Mouse (Mus musculus) liver, adult 2 months (tissue): ENCODE results near the gene Hoxa4. TPM values are rescaled to one million over a fixed set of nuclear protein-coding genes. Genes with fewer than 3 reads are reported as not detected.

Experiments
- DNase-seq: peaks from one replicate; pipeline ENCODE4 v3.0.0-alpha.2; 2011; ENCODE audit warnings: low read depth, low spot score; ENCODE audit errors: extremely low read depth
- H3K27ac ChIP-seq: fragments of 200-500 bp; replicated peaks from 2 replicates; pipeline ENCODE4 v1.5.1; 2012; ENCODE audit warnings: low read depth, mild to moderate bottlenecking, control low read depth, inconsistent platforms, low read length; ENCODE audit not compliant: insufficient read depth
- H3K27me3 ChIP-seq: fragments of 200-500 bp; 2 replicates; pipeline ENCODE4 v1.6.1; 2012; ENCODE audit warnings: mild to moderate bottlenecking, moderate library complexity, low read length, inconsistent platforms; ENCODE audit not compliant: control insufficient read depth, insufficient read depth
- H3K36me3 ChIP-seq: fragments of 200-500 bp; 2 replicates; pipeline ENCODE4 v1.6.1; 2012; ENCODE audit warnings: low read length, inconsistent platforms; ENCODE audit not compliant: control insufficient read depth, insufficient read depth
- H3K4me1 ChIP-seq: fragments of 200-500 bp; 2 replicates; pipeline ENCODE4 v1.6.1; 2011; ENCODE audit warnings: low read length; ENCODE audit not compliant: control insufficient read depth, insufficient read depth
- H3K4me3 ChIP-seq: fragments of 200-500 bp; 2 replicates; pipeline ENCODE4 v1.5.1; 2011; ENCODE audit warnings: low read depth, mild to moderate bottlenecking, control low read depth, low read length, moderate library complexity; ENCODE audit not compliant: insufficient read depth
- H3K79me2 ChIP-seq: fragments of 200-500 bp; 2 replicates; pipeline ENCODE4 v1.6.1; 2012; ENCODE audit warnings: inconsistent platforms, mild to moderate bottlenecking, low read length, moderate library complexity; ENCODE audit not compliant: control insufficient read depth, insufficient read depth
- H3K9ac ChIP-seq: fragments of 200-500 bp; 2 replicates; pipeline ENCODE4 v1.6.1; 2012; ENCODE audit warnings: low read depth, mild to moderate bottlenecking, control low read depth, inconsistent platforms, low read length
- CTCF ChIP-seq: fragments of 200-500 bp; IDR thresholded peaks from 2 replicates; pipeline ENCODE4 v1.5.1; 2011; ENCODE audit warnings: low read depth, low read length, control low read depth
- POLR2A ChIP-seq: fragments of 200-500 bp; IDR thresholded peaks from 2 replicates; pipeline ENCODE4 v1.6.1; 2011; ENCODE audit warnings: low read length, control low read depth; ENCODE audit not compliant: insufficient read depth; ENCODE audit errors: extremely low read depth
- whole genome bisulfite sequencing: fragments of 180-500 bp; shearing (Covaris S2); methylation state at CpG from one replicate; pipeline ENCODE4 v1.1.7; 2018; 5-methylcytosine and 5-hydroxymethylcytosine counted together
- polyA plus RNA-seq: library from polyadenylated mRNA; depleted of rRNA; stranded (reverse); fragments of >200 nt; gene quantifications from 2 replicates; pipeline ENCODE4 v1.2.3, GENCODE M21; 2012
- total RNA-seq: library from RNA; depleted of rRNA; stranded (reverse); fragments of >200 nt; gene quantifications from 2 replicates; pipeline ENCODE4 v1.2.3, GENCODE M21; 2014

Gene Hoxa4
- total and polyA plus RNA-seq, 2 experiments: 0.23 to 0.28 TPM

DNA sequence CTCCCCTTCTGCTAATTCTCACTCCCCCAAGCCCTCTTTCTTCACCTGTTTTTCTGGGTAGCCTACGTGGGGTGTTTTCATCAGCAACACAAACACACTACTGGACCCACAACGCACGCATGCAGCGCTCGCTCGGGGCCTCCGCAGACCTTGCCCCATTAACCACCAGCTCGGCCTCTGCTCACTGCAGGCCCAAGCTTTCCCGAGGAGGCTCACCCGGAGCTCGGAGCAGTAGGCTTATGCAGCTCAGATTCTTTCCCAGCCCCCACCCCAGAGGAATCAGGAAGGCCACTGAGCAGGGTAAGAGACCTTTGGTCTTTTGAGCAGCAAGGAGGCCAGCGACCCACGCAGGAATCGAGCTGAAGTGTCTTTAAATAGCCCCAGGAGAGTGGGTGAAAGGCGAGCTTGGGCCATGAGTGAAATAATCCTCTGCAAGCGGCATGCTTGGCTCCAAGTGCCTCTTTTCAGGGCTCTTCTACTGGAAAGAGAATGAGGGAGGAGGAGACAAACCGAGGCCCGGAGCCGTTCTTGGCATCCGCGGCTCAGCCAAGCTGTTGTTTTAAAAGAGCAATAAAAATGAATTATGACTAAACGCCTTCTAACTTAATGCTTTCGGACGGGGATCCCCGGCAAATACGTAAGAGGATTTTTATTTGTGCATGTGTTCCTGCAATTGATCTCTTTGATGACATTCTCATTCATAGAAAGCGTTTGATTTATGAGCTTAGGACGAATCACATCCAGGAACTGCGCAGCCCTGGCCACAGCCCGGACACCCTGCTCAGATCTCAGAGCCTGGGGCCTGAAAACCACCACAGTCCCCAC lies 30.8 kb downstream of the Hoxa4 start:
- H3K9ac ChIP-seq: peak overlapping the region; percentile 16
- no peaks in the 10 kb centered on the region for H3K4me1 ChIP-seq
- TF ChIP-seq POLR2A (no peak), CTCF (no peak)
- peak overlapping the region; percentile 40; the same call in 1 of the 2 replicates for H3K4me3 ChIP-seq
- H3K27me3 ChIP-seq: peaks cover 30% of the 10 kb centered on the region; the same call in 1 of the 2 replicates
- 5% methylated on average over 30 of the region's 30 CpGs for WGBS
- no peak for DNase-seq
- H3K27ac ChIP-seq: peak overlapping the region; percentile 57
- no peaks in the 10 kb centered on the region for H3K36me3 ChIP-seq
- no peaks in the 10 kb centered on the region for H3K79me2 ChIP-seq

GRCm38 (mm10) chr6:52159979-52160378 lies 31.6 kb downstream of the Hoxa4 start:
- H3K4me3 ChIP-seq: peak overlapping the region; percentile 5; the same call in 1 of the 2 replicates
- TF ChIP-seq POLR2A (no peak), CTCF (no peak)
- 5% methylated on average over 9 of the region's 9 CpGs for WGBS
- no peak overlapping the region for H3K9ac ChIP-seq
- H3K4me1 ChIP-seq: no peaks in the 10 kb centered on the region
- no peak overlapping the region for H3K27ac ChIP-seq
- H3K79me2 ChIP-seq: no peaks in the 10 kb centered on the region
- DNase-seq: peak; percentile 29
- no peaks in the 10 kb centered on the region for H3K36me3 ChIP-seq
- H3K27me3 ChIP-seq: peaks cover 28% of the 10 kb centered on the region; the same call in 1 of the 2 replicates

- TF ChIP-seq POLR2A (no peak), CTCF (no peak)
- DNase-seq: no peak
- peaks cover 25% of the 10 kb centered on the region; the same call in 1 of the 2 replicates for H3K27me3 ChIP-seq
- H3K9ac ChIP-seq: peak overlapping the region; percentile 61
- H3K27ac ChIP-seq: peak overlapping the region; percentile 47
- no peaks in the 10 kb centered on the region for H3K4me1 ChIP-seq
- H3K36me3 ChIP-seq: no peaks in the 10 kb centered on the region
- peak overlapping the region; percentile 69 for H3K4me3 ChIP-seq
- H3K79me2 ChIP-seq: no peaks in the 10 kb centered on the region
- 7% methylated on average over 12 of the region's 12 CpGs for WGBS
Observed at GRCm38 (mm10) chr6:52159164-52159761, 32.3 kb downstream of the Hoxa4 start.

GRCm38 (mm10) chr6:52158276-52159051 lies 33.1 kb downstream of the Hoxa4 start, which contains the start of gene Hoxa1:
Gene Hoxa1 (minus strand): TSS chr6:52158317.
- Histone ChIP-seq H3K4me3 (peak within 1 kb of the TSS; percentile 69), H3K4me1 (no peaks in the 10 kb centered on the region), H3K36me3 (no peaks in the 10 kb centered on the region), H3K27ac (peak within 1 kb of the TSS; percentile 47), H3K79me2 (no peaks in the 10 kb centered on the region), H3K9ac (peak within 1 kb of the TSS; percentile 61), H3K27me3 (peaks cover 21% of the 10 kb centered on the region; the same call in 1 of the 2 replicates)
- 2% methylated on average over 55 of the region's 55 CpGs for WGBS
- 0 out of 2 replicates have a peak, but pooled peaks have one; percentile 29 for TF ChIP-seq POLR2A
- no peak for TF ChIP-seq CTCF
- no peak for DNase-seq

DNA sequence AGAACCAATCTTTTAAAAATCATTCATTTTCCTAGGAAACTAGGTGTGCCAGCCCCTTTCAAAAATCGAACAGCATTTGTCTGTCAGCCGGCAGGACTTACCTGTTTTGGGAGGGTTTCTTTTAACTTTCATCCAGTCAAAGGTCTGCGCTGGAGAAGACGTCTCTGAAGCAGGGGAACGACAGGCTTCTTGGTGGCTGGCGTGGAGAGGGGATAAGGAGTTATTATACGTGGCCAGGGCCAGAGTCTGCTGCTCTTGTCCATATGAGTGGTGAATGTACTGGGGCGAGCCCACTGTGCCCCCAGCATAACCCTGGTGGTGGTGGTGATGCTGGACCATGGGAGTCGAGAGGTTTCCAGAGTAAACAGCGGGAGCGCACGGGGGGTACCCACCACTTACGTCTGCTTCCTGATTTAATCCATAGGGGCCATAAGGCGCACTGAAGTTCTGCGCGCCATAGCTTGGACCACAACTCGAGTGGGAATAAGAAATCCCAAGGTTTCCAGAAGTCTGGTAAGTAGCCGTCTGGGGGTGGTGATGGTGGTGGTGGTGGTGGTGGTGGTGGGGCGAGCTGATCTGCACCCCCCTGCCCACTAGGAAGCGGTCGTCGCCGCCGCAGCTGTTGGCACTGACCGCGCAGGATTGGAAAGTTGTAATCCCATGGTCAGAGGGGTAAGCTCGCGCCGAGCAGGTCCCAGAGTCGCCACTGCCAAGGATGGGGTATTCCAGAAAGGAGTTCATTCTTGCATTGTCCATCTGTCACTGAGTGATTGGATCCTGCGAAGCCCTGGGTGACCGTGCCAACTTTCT lies 33.9 kb downstream of the Hoxa4 start:
- H3K9ac ChIP-seq: peak overlapping the region; percentile 47
- DNase-seq: no peak
- peaks cover 18% of the 10 kb centered on the region; the same call in 1 of the 2 replicates for H3K27me3 ChIP-seq
- WGBS: 7% methylated on average over 32 of the region's 32 CpGs
- peak overlapping the region; percentile 69 for H3K4me3 ChIP-seq
- no peaks in the 10 kb centered on the region for H3K36me3 ChIP-seq
- no peaks in the 10 kb centered on the region for H3K79me2 ChIP-seq
- TF ChIP-seq POLR2A: no peak
- no peak for TF ChIP-seq CTCF
- H3K27ac ChIP-seq: no peak overlapping the region
- no peaks in the 10 kb centered on the region for H3K4me1 ChIP-seq
